In genomic region chr4:123080791-123081190, GRCm38 (mm10) we compare ENCODE assay signal across 10 mouse cellular contexts. TPM values are rescaled to one million over a fixed set of nuclear protein-coding genes. Genes with fewer than 3 reads are reported as not detected.
DNase-seq lines count a peak whose midpoint lies in the region; ATAC-seq and TF ChIP-seq lines count a peak whose summit lies in the region.
"Had no signal": no experiment of that assay in that cellular context is flagged by ENCODE, and none has a peak within 500 bp of the region (broad histone marks: within the 10 kb centered on the region; RNA-seq: fewer than 3 reads in every experiment).

No protein-coding gene starts in this region.

- H3K9me3 ChIP-seq in kidney, embryonic 14.5 days (ENCODE audit: control insufficient read depth, low read length) = no peaks in the 10 kb centered on the region
- no peaks in the 10 kb centered on the region for H3K9me3 ChIP-seq in lung, postnatal 0 days (ENCODE audit: low read length)
- no peaks in the 10 kb centered on the region for H3K9me3 ChIP-seq in stomach, embryonic 15.5 days
- H3K9me3 ChIP-seq in hindbrain, embryonic 11.5 days (ENCODE audit: control insufficient read depth, low read length) = no peaks in the 10 kb centered on the region
- H3K9me3 ChIP-seq: embryonic facial prominence, embryonic 15.5 days had no signal

- TF ChIP-seq EP300 in lung, postnatal 0 days (IDR thresholded peaks at IDR 0.05) = no peak

- H3K9ac ChIP-seq in kidney, embryonic 14.5 days (ENCODE audit: low read depth, low read length) = no peak overlapping the region
- H3K9ac ChIP-seq in lung, postnatal 0 days (replicated peaks; ENCODE audit: low read depth) = no peak overlapping the region
- no peak overlapping the region for H3K9ac ChIP-seq in stomach, embryonic 15.5 days
- no peak overlapping the region for H3K9ac ChIP-seq in hindbrain, embryonic 11.5 days (ENCODE audit: low read depth, low read length)
- H3K9ac ChIP-seq: embryonic facial prominence, embryonic 15.5 days had no signal

- no peaks in the 10 kb centered on the region for H3K36me3 ChIP-seq in kidney, embryonic 14.5 days (ENCODE audit: control insufficient read depth, insufficient read depth, low read length)
- no peaks in the 10 kb centered on the region for H3K36me3 ChIP-seq in lung, postnatal 0 days (ENCODE audit: insufficient read depth, low read length)
- no peaks in the 10 kb centered on the region for H3K36me3 ChIP-seq in stomach, embryonic 15.5 days
- no peaks in the 10 kb centered on the region for H3K36me3 ChIP-seq in hindbrain, embryonic 11.5 days (ENCODE audit: control insufficient read depth, insufficient read depth, low read length)
- H3K36me3 ChIP-seq: embryonic facial prominence, embryonic 15.5 days had no signal

- H3K4me2 ChIP-seq in kidney, embryonic 14.5 days (replicated peaks; ENCODE audit: low read depth, low read length) = no peak overlapping the region
- H3K4me2 ChIP-seq in lung, postnatal 0 days (replicated peaks; ENCODE audit: low read depth, low read length) = no peak overlapping the region
- H3K4me2 ChIP-seq in stomach, embryonic 15.5 days = no peak overlapping the region
- H3K4me2 ChIP-seq in hindbrain, embryonic 11.5 days (replicated peaks; ENCODE audit: low read depth, low read length) = no peak overlapping the region
- H3K4me2 ChIP-seq: embryonic facial prominence, embryonic 15.5 days had no signal

- peak; percentile 38 for DNase-seq in kidney, adult 18-20 months
- DNase-seq in cerebellum, postnatal 25 days = peak; percentile 53 to 68
- peak; percentile 44 for DNase-seq in lung, postnatal 0 days (ENCODE audit: low spot score)
- no peak for DNase-seq in hindbrain, embryonic 11.5 days (ENCODE audit: low spot score)

- H3K27ac ChIP-seq in kidney, embryonic 14.5 days (ENCODE audit: low read depth, low read length) = no peak overlapping the region
- no peak overlapping the region for H3K27ac ChIP-seq in lung, postnatal 0 days (ENCODE audit: low read length)
- H3K27ac ChIP-seq in stomach, embryonic 15.5 days = no peak overlapping the region
- H3K27ac ChIP-seq in hindbrain, embryonic 11.5 days (ENCODE audit: low read depth, low read length) = no peak overlapping the region
- H3K27ac ChIP-seq: embryonic facial prominence, embryonic 15.5 days; kidney, postnatal 0 days had no signal

- no peak for TF ChIP-seq CTCF in lung, postnatal 0 days (IDR thresholded peaks at IDR 0.05)

- WGBS in kidney, embryonic 14.5 days = 51% methylated on average over 13 of the region's 13 CpGs
- 23% methylated on average over 13 of the region's 13 CpGs for WGBS in lung, postnatal 0 days
- WGBS in stomach, embryonic 15.5 days = 30% methylated on average over 13 of the region's 13 CpGs
- WGBS in hindbrain, embryonic 11.5 days = 43% methylated on average over 13 of the region's 13 CpGs

- no peak overlapping the region for H3K4me3 ChIP-seq in kidney, embryonic 14.5 days (ENCODE audit: low read length)
- no peak overlapping the region for H3K4me3 ChIP-seq in lung, postnatal 0 days (ENCODE audit: low read depth, low read length)
- no peak overlapping the region for H3K4me3 ChIP-seq in stomach, embryonic 15.5 days (replicated peaks)
- H3K4me3 ChIP-seq in hindbrain, embryonic 11.5 days (ENCODE audit: low read depth, low read length) = no peak overlapping the region
- H3K4me3 ChIP-seq: embryonic facial prominence, embryonic 15.5 days had no signal

- no peak for ATAC-seq in kidney, embryonic 14.5 days (ENCODE audit: low FRiP score, low TSS enrichment)
- ATAC-seq in lung, postnatal 0 days = peak; percentile 23; the same call in 1 of the 2 replicates
- ATAC-seq in stomach, embryonic 15.5 days (ENCODE audit: insufficient read depth, low FRiP score, low read depth) = peak; percentile 67
- ATAC-seq in activated CD4-positive, CD25-positive, alpha-beta regulatory T cell, adult 4 months = no peak
- no peak for ATAC-seq in frontal cortex, adult (ENCODE audit: low TSS enrichment)
- ATAC-seq in hindbrain, embryonic 11.5 days (ENCODE audit: low FRiP score) = no peak

- peaks cover 6% of the 10 kb centered on the region; the same call in 1 of the 2 replicates for H3K4me1 ChIP-seq in kidney, embryonic 14.5 days (ENCODE audit: control insufficient read depth, insufficient read depth, low read length)
- H3K4me1 ChIP-seq in lung, postnatal 0 days (ENCODE audit: insufficient read depth, low read depth, low read length) = no peaks in the 10 kb centered on the region
- peaks cover 5% of the 10 kb centered on the region for H3K4me1 ChIP-seq in stomach, embryonic 15.5 days
- no peaks in the 10 kb centered on the region for H3K4me1 ChIP-seq in hindbrain, embryonic 11.5 days (replicated peaks; ENCODE audit: control insufficient read depth, insufficient read depth, low read length)

- no peaks in the 10 kb centered on the region for H3K27me3 ChIP-seq in kidney, embryonic 14.5 days (ENCODE audit: control insufficient read depth, insufficient read depth, low read length)
- H3K27me3 ChIP-seq in lung, postnatal 0 days (replicated peaks; ENCODE audit: insufficient read depth, low read length) = no peaks in the 10 kb centered on the region
- H3K27me3 ChIP-seq in stomach, embryonic 15.5 days (replicated peaks) = no peaks in the 10 kb centered on the region
- no peaks in the 10 kb centered on the region; the same call in 1 of the 2 replicates for H3K27me3 ChIP-seq in hindbrain, embryonic 11.5 days (ENCODE audit: control insufficient read depth, insufficient read depth, low read length)
- H3K27me3 ChIP-seq: embryonic facial prominence, embryonic 15.5 days had no signal

RNA-seq across cellular contexts. Expression of gene Bmp8b, which starts 24.2 kb away (rescaled TPM):
- 0.16 and 0.41 TPM in 2 replicates for polyA plus RNA-seq in kidney, embryonic 14.5 days (2014; fragmentation: Nextera tagmentation; extraction: Ambion mirVana)
- 0.57 and 0.84 TPM in 2 replicates for polyA plus RNA-seq in lung, postnatal 0 days (2015; fragmentation: Nextera tagmentation; extraction: Ambion mirVana)
- polyA plus RNA-seq in stomach, embryonic 15.5 days (2015; fragmentation: Nextera tagmentation; extraction: Ambion mirVana) = 0.54 and 0.81 TPM in 2 replicates
- polyA plus RNA-seq in activated CD4-positive, CD25-positive, alpha-beta regulatory T cell, adult 4 months (2017; shearing (Covaris generic)) = under 1 TPM in 1 of 2 experiments, not detected in 1; 0.20 TPM
- polyA plus RNA-seq in hindbrain, embryonic 11.5 days (2014; fragmentation: Nextera tagmentation; extraction: Ambion mirVana) = 0.20 TPM in 1 of 2 replicates, not detected in the other

RNA-seq across cellular contexts. Expression of gene Oxct2b, which starts 35.3 kb away (rescaled TPM):
- 0.45 TPM in 1 of 2 replicates, not detected in the other for polyA plus RNA-seq in kidney, embryonic 14.5 days (2014; fragmentation: Nextera tagmentation; extraction: Ambion mirVana)
- not detected in 2 replicates for polyA plus RNA-seq in lung, postnatal 0 days (2015; fragmentation: Nextera tagmentation; extraction: Ambion mirVana)
- polyA plus RNA-seq in stomach, embryonic 15.5 days (2015; fragmentation: Nextera tagmentation; extraction: Ambion mirVana) = 0.18 and 0.30 TPM in 2 replicates
- polyA plus RNA-seq in activated CD4-positive, CD25-positive, alpha-beta regulatory T cell, adult 4 months (2017; shearing (Covaris generic)) = not detected
- 0.13 and 0.28 TPM in 2 replicates for polyA plus RNA-seq in hindbrain, embryonic 11.5 days (2014; fragmentation: Nextera tagmentation; extraction: Ambion mirVana)

RNA-seq across cellular contexts. Expression of gene Ppie, which starts 59.0 kb away (rescaled TPM):
- 110 and 138 TPM in 2 replicates for polyA plus RNA-seq in kidney, embryonic 14.5 days (2014; fragmentation: Nextera tagmentation; extraction: Ambion mirVana)
- 41.2 and 43.8 TPM in 2 replicates for polyA plus RNA-seq in lung, postnatal 0 days (2015; fragmentation: Nextera tagmentation; extraction: Ambion mirVana)
- 89.9 and 95.1 TPM in 2 replicates for polyA plus RNA-seq in stomach, embryonic 15.5 days (2015; fragmentation: Nextera tagmentation; extraction: Ambion mirVana)
- polyA plus RNA-seq in activated CD4-positive, CD25-positive, alpha-beta regulatory T cell, adult 4 months (2017; shearing (Covaris generic)) = 10 to 100 TPM; 53.6 to 68.7 TPM
- polyA plus RNA-seq in hindbrain, embryonic 11.5 days (2014; fragmentation: Nextera tagmentation; extraction: Ambion mirVana) = 106 and 112 TPM in 2 replicates

Comparison
In these comparisons a context has a peak if more than half of its experiments do, and no peak if none do; other contexts are left out.
1. ATAC-seq: peak in lung, postnatal 0 days (single experiment) and stomach, embryonic 15.5 days (single experiment); none in kidney, embryonic 14.5 days (single experiment), activated CD4-positive, CD25-positive, alpha-beta regulatory T cell, adult 4 months (single experiment), frontal cortex, adult (single experiment) and hindbrain, embryonic 11.5 days (single experiment).